In the genomic region with DNA sequence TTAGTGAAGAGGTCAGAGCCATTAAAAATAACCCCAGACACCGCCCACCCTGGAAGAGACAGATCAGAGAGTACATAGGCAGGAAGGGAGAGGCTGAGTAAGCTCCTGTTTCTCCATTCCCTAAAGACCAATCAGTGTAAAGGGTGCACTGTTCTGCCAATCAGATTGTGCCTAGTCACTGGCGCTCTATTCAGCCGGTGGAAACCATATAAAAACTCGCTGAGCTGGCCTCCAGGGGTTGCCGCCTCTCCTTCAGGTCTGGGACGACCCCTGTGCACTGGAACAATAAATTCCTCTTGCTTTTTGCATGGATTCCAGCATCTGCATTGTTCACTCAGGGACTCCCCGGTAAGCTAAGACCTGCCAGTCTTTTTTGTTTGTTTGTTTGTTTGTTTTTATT, we compare ENCODE assay signal across 20 mouse cellular contexts.
"Had no signal": no experiment of that assay in that cellular context is flagged by ENCODE, and none has a peak within 500 bp of the region (broad histone marks: within the 10 kb centered on the region; RNA-seq: fewer than 3 reads in every experiment).

No protein-coding gene starts in this region.

- ATAC-seq: liver, postnatal 0 days; midbrain, embryonic 16.5 days had no signal

- DNase-seq: kidney, postnatal 10 days; kidney, postnatal 4 days; liver; liver, embryonic 13.5 days; liver, postnatal 0 days; lung, postnatal 14 days; retina, postnatal 1 day; right cerebral cortex, postnatal 4 days; spleen, adult 18-20 months; thymus, adult 2 months; thymus, postnatal 25 days had no signal

- H3K27me3 ChIP-seq: limb, embryonic 12.5 days; liver, embryonic 13.5 days; lung, embryonic 15.5 days; megakaryocyte, embryonic 14.5 days; midbrain, embryonic 12.5 days; neural tube, embryonic 13.5 days; stomach, embryonic 15.5 days had no signal

- H3K4me2 ChIP-seq: limb, embryonic 12.5 days; liver, embryonic 13.5 days; lung, embryonic 15.5 days; midbrain, embryonic 12.5 days; neural tube, embryonic 13.5 days; stomach, embryonic 15.5 days had no signal

- H3K36me3 ChIP-seq: limb, embryonic 12.5 days; liver, embryonic 13.5 days; lung, embryonic 15.5 days; midbrain, embryonic 12.5 days; neural tube, embryonic 13.5 days; stomach, embryonic 15.5 days had no signal

- H3K4me1 ChIP-seq: limb, embryonic 12.5 days; liver, embryonic 13.5 days; lung, embryonic 15.5 days; midbrain, embryonic 12.5 days; stomach, embryonic 15.5 days had no signal

- H3K4me3 ChIP-seq: layer of hippocampus, adult 2 months; limb, embryonic 12.5 days; liver, embryonic 13.5 days; lung, embryonic 15.5 days; megakaryocyte, embryonic 14.5 days; midbrain, embryonic 12.5 days; neural tube, embryonic 13.5 days; stomach, embryonic 15.5 days had no signal

- H3K9ac ChIP-seq: limb, embryonic 12.5 days; liver, embryonic 13.5 days; liver, postnatal 0 days; lung, embryonic 15.5 days; midbrain, embryonic 12.5 days; neural tube, embryonic 13.5 days; stomach, embryonic 15.5 days had no signal

- H3K9me3 ChIP-seq: limb, embryonic 12.5 days; liver, embryonic 13.5 days; lung, embryonic 15.5 days; midbrain, embryonic 12.5 days; neural tube, embryonic 13.5 days; stomach, embryonic 15.5 days had no signal

- H3K27ac ChIP-seq: layer of hippocampus, adult 2 months; limb, embryonic 12.5 days; liver, embryonic 13.5 days; lung, embryonic 15.5 days; macrophage; midbrain, embryonic 12.5 days; neural tube, embryonic 13.5 days; stomach, embryonic 15.5 days had no signal
